Mouse (Mus musculus) MEL (cell line): Measurements from ENCODE around the gene Cck. TPM values are rescaled to one million over a fixed set of nuclear protein-coding genes. Genes with fewer than 3 reads are reported as not detected.

Experiments used
- DNase-seq: peaks from one replicate; pipeline ENCODE4 v3.0.0; 2011; ENCODE audit warnings: low read depth, low spot score
- H3K27ac ChIP-seq: 2 replicates; pipeline ENCODE4 v1.5.1; 2012; ENCODE audit warnings: low read depth, mild to moderate bottlenecking, control low read depth, low read length, moderate library complexity; ENCODE audit not compliant: control insufficient read depth
- H3K27me3 ChIP-seq, 2 experiments: fragments of 150-350 bp in 1 of 2; sonication (generic) in 1 of 2; 2 replicates each; pipeline ENCODE4 v1.6.1; 2012; ENCODE audit warnings: low read length in 2 of 2, mild to moderate bottlenecking in 2 of 2, improper control_type of control experiment in 1 of 2, moderate library complexity in 1 of 2; ENCODE audit not compliant: insufficient read depth in 2 of 2, control insufficient read depth in 1 of 2
- H3K36me3 ChIP-seq, 2 experiments: 2 replicates each; pipeline ENCODE4 v1.6.1; 2012 to 2014; ENCODE audit warnings: low read length in 2 of 2, improper control_type of control experiment in 1 of 2, inconsistent platforms in 1 of 2, mild to moderate bottlenecking in 1 of 2; ENCODE audit not compliant: insufficient read depth in 2 of 2, control insufficient read depth in 1 of 2
- H3K4me1 ChIP-seq, 2 experiments: fragments of 150-350 bp in 1 of 2; sonication (generic) in 1 of 2; 2 replicates each; pipeline ENCODE4 v1.6.1; 2012; ENCODE audit warnings: low read length in 2 of 2, improper control_type of control experiment in 1 of 2, mild to moderate bottlenecking in 1 of 2; ENCODE audit not compliant: insufficient read depth in 2 of 2, control insufficient read depth in 1 of 2
- H3K4me3 ChIP-seq, 2 experiments: fragments of 150-350 bp in 1 of 2; sonication (generic) in 1 of 2; 2 replicates each; pipeline ENCODE4 v1.5.1; 2012; ENCODE audit warnings: low read depth in 2 of 2, low read length in 2 of 2, mild to moderate bottlenecking in 2 of 2, moderate library complexity in 2 of 2, control low read depth in 1 of 2, improper control_type of control experiment in 1 of 2; ENCODE audit not compliant: control insufficient read depth in 1 of 2, insufficient read depth in 1 of 2
- H3K79me2 ChIP-seq: 2 replicates; pipeline ENCODE4 v1.6.1; 2012; ENCODE audit warnings: mild to moderate bottlenecking, low read length, moderate library complexity; ENCODE audit not compliant: control insufficient read depth, poor library complexity, insufficient read depth
- H3K9ac ChIP-seq: 2 replicates; pipeline ENCODE4 v1.6.1; 2012; ENCODE audit warnings: low read depth, mild to moderate bottlenecking, control low read depth, low read length, moderate library complexity; ENCODE audit not compliant: control insufficient read depth, poor library complexity, severe bottlenecking
- H3K9me3 ChIP-seq: fragments of 150-350 bp; sonication (generic); replicated peaks from 2 replicates; pipeline ENCODE4 v1.6.1; 2012; ENCODE audit warnings: mild to moderate bottlenecking, low read length, improper control_type of control experiment, moderate library complexity; ENCODE audit not compliant: insufficient read depth
- CHD2 ChIP-seq: IDR thresholded peaks from 2 replicates; pipeline ENCODE4 v1.6.1; 2011; ENCODE audit warnings: low read length, improper control_type of control experiment
- CTCF ChIP-seq, 3 experiments: IDR thresholded peaks in 2 of 3; conservative IDR thresholded peaks in 1 of 3; 2 replicates each; pipeline ENCODE4 v1.5.1; 2011 to 2012; ENCODE audit warnings: low read length in 3 of 3, low read depth in 2 of 3, mild to moderate bottlenecking in 2 of 3, improper control_type of control experiment in 1 of 3, inconsistent platforms in 1 of 3, mixed read lengths in 1 of 3, moderate library complexity in 1 of 3; ENCODE audit not compliant: control insufficient read depth in 1 of 3, insufficient read depth in 1 of 3, poor library complexity in 1 of 3, severe bottlenecking in 1 of 3
- E2F4 ChIP-seq: IDR thresholded peaks from 2 replicates; pipeline ENCODE4 v1.6.1; 2011; ENCODE audit warnings: low read depth, low read length, improper control_type of control experiment, borderline replicate concordance
- ELF1 ChIP-seq: IDR thresholded peaks from 2 replicates; pipeline ENCODE4 v1.6.1; 2014; ENCODE audit warnings: low read depth, mild to moderate bottlenecking, inconsistent platforms, low read length, improper control_type of control experiment, moderate library complexity
- ETS1 ChIP-seq: IDR thresholded peaks from 2 replicates; pipeline ENCODE4 v1.6.1; 2012; ENCODE audit warnings: low read depth, mild to moderate bottlenecking, inconsistent platforms, low read length, improper control_type of control experiment, moderate library complexity
- GATA1 ChIP-seq: IDR thresholded peaks from 2 replicates; pipeline ENCODE4 v1.6.1; 2011; ENCODE audit warnings: low read depth, low read length, improper control_type of control experiment
- HCFC1 ChIP-seq: IDR thresholded peaks from 2 replicates; pipeline ENCODE4 v1.6.1; 2012; ENCODE audit warnings: low read depth, mild to moderate bottlenecking, inconsistent platforms, low read length, improper control_type of control experiment, moderate library complexity
- KAT2A ChIP-seq: conservative IDR thresholded peaks from 2 replicates; pipeline ENCODE4 v1.6.1; 2012; ENCODE audit warnings: low read depth, low read length, improper control_type of control experiment, inconsistent platforms
- MAFK ChIP-seq: IDR thresholded peaks from 2 replicates; pipeline ENCODE4 v1.6.1; 2011; ENCODE audit warnings: low read depth, mild to moderate bottlenecking, low read length, improper control_type of control experiment, borderline replicate concordance
- MAZ ChIP-seq: IDR thresholded peaks from 2 replicates; pipeline ENCODE4 v1.6.1; 2012; ENCODE audit warnings: low read depth, mild to moderate bottlenecking, inconsistent platforms, low read length, improper control_type of control experiment
- MEF2A ChIP-seq: IDR thresholded peaks from 2 replicates; pipeline ENCODE4 v1.6.1; 2014; ENCODE audit warnings: low read depth, mild to moderate bottlenecking, inconsistent platforms, low read length, improper control_type of control experiment; ENCODE audit not compliant: poor library complexity, insufficient replicate concordance, severe bottlenecking; ENCODE audit errors: extremely low read depth
- MXI1 ChIP-seq: IDR thresholded peaks from 2 replicates; pipeline ENCODE4 v1.6.1; 2011; ENCODE audit warnings: mild to moderate bottlenecking, low read depth, low read length, improper control_type of control experiment
- MYC ChIP-seq: IDR thresholded peaks from 2 replicates; pipeline ENCODE4 v1.6.1; 2011; ENCODE audit warnings: low read depth, mild to moderate bottlenecking, low read length, improper control_type of control experiment, moderate library complexity
- NELFE ChIP-seq: IDR thresholded peaks from 2 replicates; pipeline ENCODE4 v1.6.1; 2011; ENCODE audit warnings: low read depth, low read length, improper control_type of control experiment
- POLR2A ChIP-seq, 2 experiments: IDR thresholded peaks; 2 replicates each; pipeline ENCODE4 v1.6.1; 2011 to 2012; ENCODE audit warnings: low read length in 2 of 2, mild to moderate bottlenecking in 2 of 2, control low read depth in 1 of 2, improper control_type of control experiment in 1 of 2, low read depth in 1 of 2, moderate library complexity in 1 of 2; ENCODE audit not compliant: control insufficient read depth in 1 of 2, insufficient read depth in 1 of 2, poor library complexity in 1 of 2
- POLR2AphosphoS5 ChIP-seq: IDR thresholded peaks from 2 replicates; pipeline ENCODE4 v1.6.1; 2012; ENCODE audit warnings: low read depth, borderline replicate concordance, mild to moderate bottlenecking, inconsistent platforms, low read length, moderate library complexity, mixed read lengths
- RAD21 ChIP-seq: IDR thresholded peaks from 2 replicates; pipeline ENCODE4 v1.6.1; 2011; ENCODE audit warnings: mild to moderate bottlenecking, low read depth, low read length, improper control_type of control experiment
- RCOR1 ChIP-seq: IDR thresholded peaks from 2 replicates; pipeline ENCODE4 v1.6.1; 2012; ENCODE audit warnings: low read depth, mild to moderate bottlenecking, inconsistent platforms, low read length, improper control_type of control experiment
- SIN3A ChIP-seq: IDR thresholded peaks from 2 replicates; pipeline ENCODE4 v1.6.1; 2012; ENCODE audit warnings: low read length, improper control_type of control experiment, inconsistent platforms
- SMC3 ChIP-seq: IDR thresholded peaks from 2 replicates; pipeline ENCODE4 v1.6.1; 2011; ENCODE audit warnings: low read depth, low read length, improper control_type of control experiment
- UBTF ChIP-seq: IDR thresholded peaks from 2 replicates; pipeline ENCODE4 v1.6.1; 2012; ENCODE audit warnings: low read depth, mild to moderate bottlenecking, inconsistent platforms, low read length, improper control_type of control experiment, moderate library complexity, borderline replicate concordance; ENCODE audit not compliant: insufficient read depth
- ZC3H11A ChIP-seq: IDR thresholded peaks from 2 replicates; pipeline ENCODE4 v1.6.1; 2012; ENCODE audit warnings: low read depth, mild to moderate bottlenecking, inconsistent platforms, low read length, improper control_type of control experiment
- ZKSCAN1 ChIP-seq: IDR thresholded peaks from 2 replicates; pipeline ENCODE4 v1.6.1; 2012; ENCODE audit warnings: low read depth, mild to moderate bottlenecking, inconsistent platforms, low read length, improper control_type of control experiment, moderate library complexity
- ZMIZ1 ChIP-seq: IDR thresholded peaks from 2 replicates; pipeline ENCODE4 v1.6.1; 2012; ENCODE audit warnings: low read depth, mild to moderate bottlenecking, inconsistent platforms, low read length, improper control_type of control experiment, moderate library complexity
- polyA plus RNA-seq, 2 experiments: library from polyadenylated mRNA; stranded (reverse) in 1 of 2; unstranded in 1 of 2; fragments of >175 nt in 1 of 2; fragments of >200 nt in 1 of 2; gene quantifications; 2 replicates each; pipeline versions ENCODE4 v1.2.1 to v1.2.4; 2012; ENCODE audit warnings: low replicate concordance in 2 of 2, low read depth in 1 of 2; ENCODE audit not compliant: insufficient read length in 2 of 2, insufficient read depth in 1 of 2, missing spikeins in 1 of 2
- total RNA-seq: library from RNA; depleted of rRNA; stranded (reverse); fragments of 300-350 nt; gene quantifications from 2 replicates; pipeline ENCODE4 v1.2.3, GENCODE M21; 2012

Cck gene
- total and polyA plus RNA-seq, 3 experiments = not detected

- Histone ChIP-seq H3K27me3 (peaks cover 1 to 2% of the 10 kb centered on the region in 2 experiments; a peak in 2 of 4 replicates), H3K9ac (no peak overlapping the region), H3K4me1 (peaks cover 0 to 3% of the 10 kb centered on the region in 2 experiments; a peak in 1 of 4 replicates), H3K4me3 (no peak overlapping the region; a peak in 1 of 4 replicates), H3K79me2 (no peaks in the 10 kb centered on the region), H3K36me3 (no peaks in the 10 kb centered on the region), H3K27ac (no peak overlapping the region), H3K9me3 (no peaks in the 10 kb centered on the region)
- DNase-seq = peak; percentile 85
- TF ChIP-seq ELF1 (0 out of 2 replicates have a peak, but pooled peaks have one; percentile 16), RAD21 (peak; percentile 97), CTCF (IDR thresholded peaks at IDR 0.05 in 2 of 3, conservative IDR thresholded peaks at IDR 0.05 in 1 of 3; ENCODE audit: control insufficient read depth in 1 of 3, insufficient read depth in 1 of 3, low read depth in 2 of 3, low read length in 3 of 3, poor library complexity in 1 of 3, severe bottlenecking in 1 of 3) (peak; percentile 74 to 98 (median 87); a peak in 5 of 6 replicates), SIN3A (0 out of 2 replicates have a peak, but pooled peaks have one; percentile 23), ZC3H11A (peak; percentile 89), ZKSCAN1 (no peak), NELFE (no peak), ETS1 (0 out of 2 replicates have a peak, but pooled peaks have one; percentile 8), HCFC1 (no peak), SMC3 (peak; percentile 95), MEF2A (no peak), RCOR1 (0 out of 2 replicates have a peak, but pooled peaks have one; percentile 7)
These were observed 16.0 kb downstream of the Cck start for GRCm38 (mm10) chr9:121479453-121479852.

- H3K36me3 ChIP-seq = no peaks in the 10 kb centered on the region
- peak; percentile 87 for DNase-seq
These were observed 18.1 kb downstream of the Cck start for GRCm38 (mm10) chr9:121477305-121477911.

More at GRCm38 (mm10) chr9:121477305-121477911, 18.1 kb downstream of the Cck start:
- TF ChIP-seq UBTF = no peak
- peak; percentile 83 for TF ChIP-seq ZC3H11A
- TF ChIP-seq MAFK = no peak
- peak; percentile 56 for TF ChIP-seq SIN3A
- TF ChIP-seq POLR2AphosphoS5 = no peak
- TF ChIP-seq GATA1 = peak; percentile 45; the same call in 1 of the 2 replicates
- TF ChIP-seq KAT2A = no peak
- peak; percentile 90 for TF ChIP-seq RAD21
- TF ChIP-seq NELFE = no peak; the same call in 1 of the 2 replicates
- TF ChIP-seq SMC3 = peak; percentile 78
- TF ChIP-seq MYC = no peak
- no peak for TF ChIP-seq CHD2
- no peak for TF ChIP-seq POLR2A (IDR thresholded peaks at IDR 0.05; ENCODE audit: control insufficient read depth in 1 of 2, insufficient read depth in 1 of 2, low read depth in 1 of 2, low read length in 2 of 2, poor library complexity in 1 of 2)
- TF ChIP-seq CTCF (IDR thresholded peaks at IDR 0.05 in 2 of 3, conservative IDR thresholded peaks at IDR 0.05 in 1 of 3; ENCODE audit: control insufficient read depth in 1 of 3, insufficient read depth in 1 of 3, low read depth in 2 of 3, low read length in 3 of 3, poor library complexity in 1 of 3, severe bottlenecking in 1 of 3) = peak; percentile 73 to 94 (median 83)
- no peak for TF ChIP-seq ZMIZ1
- TF ChIP-seq E2F4 = no peak
- TF ChIP-seq MAZ = peak; percentile 60; the same call in 1 of the 2 replicates
- TF ChIP-seq MXI1 = peak; percentile 26; the same call in 1 of the 2 replicates
- TF ChIP-seq, all 39 proteins: peak for 8
- no peaks in the 10 kb centered on the region for H3K79me2 ChIP-seq
- peaks cover 0 to 2% of the 10 kb centered on the region in 2 experiments; a peak in 1 of 4 replicates for H3K27me3 ChIP-seq
- H3K9ac ChIP-seq = peak overlapping the region; percentile 49
- peaks cover 0 to 3% of the 10 kb centered on the region in 2 experiments; a peak in 1 of 4 replicates for H3K4me1 ChIP-seq
- no peak overlapping the region for H3K27ac ChIP-seq
- peak overlapping the region; percentile 22 to 80 for H3K4me3 ChIP-seq
- H3K9me3 ChIP-seq = no peaks in the 10 kb centered on the region
